Mouse (Mus musculus): ENCODE results near the gene Nmt1. TPM values are rescaled to one million over a fixed set of nuclear protein-coding genes. Genes with fewer than 3 reads are reported as not detected.

Gene Nmt1
- total RNA-seq (2021): 10 to 100 TPM; 42.8 to 44.0 TPM
- long read RNA-seq, experiment 1, full-length matches to known transcripts: 42 of 59 reads
- long read RNA-seq, experiment 1, partial matches to known transcripts: 13 of 59 reads
- long read RNA-seq, experiment 1, other reads (novel, unspliced or antisense): 4 of 59 reads
- long read RNA-seq, experiment 2, full-length matches to known transcripts: 56 of 74 reads
- long read RNA-seq, experiment 2, partial matches to known transcripts: 6 of 74 reads
- long read RNA-seq, experiment 2, other reads (novel, unspliced or antisense): 12 of 74 reads

DNA sequence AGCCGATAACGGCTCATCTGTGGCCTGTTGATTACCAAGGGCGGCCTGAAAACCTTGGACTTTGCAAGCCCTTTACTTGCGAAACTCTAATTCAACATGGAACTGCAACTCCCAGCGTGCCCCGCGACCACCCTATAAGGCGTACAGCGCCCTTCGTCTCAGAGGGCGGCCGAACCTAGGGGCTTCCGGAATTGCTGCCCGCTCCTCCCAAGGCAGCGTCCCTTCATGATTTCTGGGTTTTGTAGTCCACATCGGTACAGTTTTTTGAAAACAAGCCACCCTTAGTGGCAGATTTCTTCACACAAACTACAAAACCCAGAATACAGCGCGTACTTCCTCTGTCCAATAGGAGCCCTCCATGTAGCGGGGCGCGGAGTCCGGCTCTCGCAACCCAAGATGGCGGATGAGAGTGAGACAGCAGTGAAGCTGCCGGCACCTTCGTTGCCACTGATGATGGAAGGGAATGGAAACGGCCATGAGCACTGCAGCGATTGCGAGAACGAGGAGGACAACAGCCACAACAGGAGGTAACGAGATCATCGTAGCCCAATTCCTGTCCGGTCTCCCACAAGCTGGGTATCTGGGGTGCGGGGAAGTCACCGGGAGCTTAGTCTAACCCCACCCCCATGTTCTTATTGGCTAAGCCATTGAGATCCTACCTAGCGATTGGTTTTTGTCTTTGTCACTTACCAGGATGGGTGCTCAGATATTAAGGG lies at the start of gene Nmt1, which contains the start of gene Dcakd:
Gene Nmt1 (plus strand): TSS at position 15 of the 716 bp plus-strand sequence.
Gene Dcakd (minus strand): TSS at position 158 of the 716 bp plus-strand sequence.
- intact Hi-C loops (cut with DNase I; ENCODE audit: low total_unique reads): no loop called here

GRCm38 (mm10) chr11:102981151-102981890 lies 46.7 kb upstream of the Nmt1 start:
- intact Hi-C loops (cut with DNase I; ENCODE audit: low total_unique reads): no loop called here
- no peak for DNase-seq

More for the DNA sequence above, at the start of gene Nmt1, which contains the start of gene Dcakd:
- DNase-seq: peak; percentile 93

- intact Hi-C loops (cut with DNase I; ENCODE audit: low total_unique reads): no loop called here
- no peak for DNase-seq
These were observed 43.9 kb upstream of the Nmt1 start for GRCm38 (mm10) chr11:102984086-102984485.

DNA sequence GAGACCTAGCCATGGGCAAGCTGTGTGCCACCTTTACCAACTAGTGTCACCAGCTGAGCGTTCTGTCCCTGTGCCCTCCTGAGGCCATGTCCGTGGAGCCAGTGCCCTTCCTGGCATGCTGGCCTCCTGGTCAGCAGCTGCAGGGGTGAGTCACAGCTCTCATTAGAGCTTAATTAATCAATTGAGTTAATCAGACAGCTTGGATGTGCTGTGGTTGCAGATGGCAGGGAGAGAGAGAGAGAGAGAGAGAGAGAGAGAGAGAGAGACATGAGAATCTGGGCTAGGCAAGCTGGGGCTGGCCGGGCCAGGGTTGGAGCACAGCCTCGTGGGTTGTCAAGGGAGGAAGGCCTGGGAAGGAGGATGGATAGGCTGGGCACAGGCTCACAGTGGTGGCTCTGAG lies 43.4 kb upstream of the Nmt1 start:
- intact Hi-C loops (cut with DNase I; ENCODE audit: low total_unique reads): no loop called here
- no peak for DNase-seq

DNA sequence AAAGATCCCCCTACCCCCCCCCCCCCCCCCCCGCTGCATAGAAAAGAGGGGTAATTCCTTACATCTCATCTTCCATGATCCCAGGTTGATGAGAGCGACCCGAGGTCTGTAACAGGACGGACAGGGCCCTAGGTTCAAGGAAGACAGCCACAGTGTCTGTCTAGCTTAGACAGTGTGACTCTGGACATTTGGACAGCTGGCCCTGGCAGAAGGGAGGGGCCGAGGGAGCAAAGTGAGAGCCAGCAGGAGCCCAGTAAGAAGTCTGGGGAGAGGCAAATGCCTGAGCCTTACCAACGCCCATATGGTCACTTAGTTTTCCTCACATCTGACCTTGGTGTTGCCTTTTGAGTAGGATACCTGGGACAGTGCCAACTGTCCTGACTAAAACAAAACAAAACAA lies 42.8 kb upstream of the Nmt1 start:
- no peak for DNase-seq
- intact Hi-C loops (cut with DNase I; ENCODE audit: low total_unique reads): no loop called here

- intact Hi-C loops (cut with DNase I; ENCODE audit: low total_unique reads): loop anchor here (5.0 to 10.0 kb wide), 2 partner anchors 87 to 1535 kb away; partner anchors contain the start of gene Gfap
- DNase-seq: no peak
These were observed 38.3 kb upstream of the Nmt1 start for GRCm38 (mm10) chr11:102989641-102990151.

GRCm38 (mm10) chr11:102990152-102990663 lies 37.8 kb upstream of the Nmt1 start:
- intact Hi-C loops (cut with DNase I; ENCODE audit: low total_unique reads): loop anchor here (5.0 to 10.0 kb wide), 2 partner anchors 88 to 1535 kb away; partner anchors contain the start of gene Gfap
- peak; percentile 51 for DNase-seq

- intact Hi-C loops (cut with DNase I; ENCODE audit: low total_unique reads): loop anchor here (5.0 to 10.0 kb wide), 2 partner anchors 89 to 1537 kb away; partner anchors contain the start of gene Gfap
- no peak for DNase-seq
These were observed 36.3 kb upstream of the Nmt1 start for GRCm38 (mm10) chr11:102991681-102992080.

DNA sequence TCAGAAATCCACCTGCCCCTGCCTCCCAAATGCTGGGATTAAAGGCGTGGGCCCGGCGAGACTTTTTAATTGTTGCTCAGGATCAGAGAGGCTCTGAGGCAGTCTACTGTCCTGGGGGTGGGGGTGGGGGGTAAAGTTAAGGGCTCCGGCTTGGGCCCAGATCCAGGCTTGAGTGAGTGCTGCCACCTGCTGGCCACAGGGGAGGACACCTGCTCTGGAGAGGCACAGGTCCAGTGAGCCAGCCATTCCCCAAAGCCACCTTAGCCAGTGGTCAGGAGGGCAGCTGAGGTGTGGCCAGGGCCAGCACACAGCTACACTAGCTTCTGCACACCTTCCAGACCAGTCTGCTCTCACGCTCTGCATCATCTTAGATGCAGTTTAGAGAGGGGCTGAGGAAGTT lies 35.0 kb upstream of the Nmt1 start:
- intact Hi-C loops (cut with DNase I; ENCODE audit: low total_unique reads): loop anchor here (5.0 to 10.0 kb wide), 2 partner anchors 91 to 1538 kb away; partner anchors contain the start of gene Gfap
- DNase-seq: peak; percentile 75

- intact Hi-C loops (cut with DNase I; ENCODE audit: low total_unique reads): loop anchor here (5.0 to 10.0 kb wide), 2 partner anchors 91 to 1539 kb away; partner anchors contain the start of gene Gfap
- no peak for DNase-seq
These were observed 34.5 kb upstream of the Nmt1 start for GRCm38 (mm10) chr11:102993420-102994029.

- intact Hi-C loops (cut with DNase I; ENCODE audit: low total_unique reads): loop anchor here (5.0 to 10.0 kb wide), 2 partner anchors 93 to 1540 kb away; partner anchors contain the start of gene Gfap
- no peak for DNase-seq
These were observed 33.0 kb upstream of the Nmt1 start for GRCm38 (mm10) chr11:102994952-102995351.

DNA sequence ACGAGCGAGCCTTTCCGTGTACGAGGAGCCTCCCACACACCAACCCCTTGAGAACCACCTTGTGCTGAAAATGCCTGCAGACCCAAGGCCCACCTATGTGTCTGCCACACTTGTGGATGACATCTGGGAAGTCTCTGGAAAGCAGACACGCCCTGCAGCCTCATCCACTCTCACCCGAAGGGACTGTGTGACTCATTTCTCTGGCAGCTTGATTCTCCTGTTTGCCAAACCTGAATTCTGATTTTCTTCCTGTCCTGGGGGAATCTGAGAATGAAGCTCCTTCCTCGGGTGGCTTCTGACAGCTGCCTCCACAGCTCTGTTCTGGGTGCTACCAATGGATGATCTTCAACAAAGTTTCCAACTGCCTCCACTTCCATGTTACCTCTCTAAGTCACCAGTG lies 31.6 kb upstream of the Nmt1 start:
- no peak for DNase-seq
- intact Hi-C loops (cut with DNase I; ENCODE audit: low total_unique reads): loop anchor here (10.0 kb wide), 1 partner anchor 1542 kb away; no protein-coding TSS in a partner anchor

DNA sequence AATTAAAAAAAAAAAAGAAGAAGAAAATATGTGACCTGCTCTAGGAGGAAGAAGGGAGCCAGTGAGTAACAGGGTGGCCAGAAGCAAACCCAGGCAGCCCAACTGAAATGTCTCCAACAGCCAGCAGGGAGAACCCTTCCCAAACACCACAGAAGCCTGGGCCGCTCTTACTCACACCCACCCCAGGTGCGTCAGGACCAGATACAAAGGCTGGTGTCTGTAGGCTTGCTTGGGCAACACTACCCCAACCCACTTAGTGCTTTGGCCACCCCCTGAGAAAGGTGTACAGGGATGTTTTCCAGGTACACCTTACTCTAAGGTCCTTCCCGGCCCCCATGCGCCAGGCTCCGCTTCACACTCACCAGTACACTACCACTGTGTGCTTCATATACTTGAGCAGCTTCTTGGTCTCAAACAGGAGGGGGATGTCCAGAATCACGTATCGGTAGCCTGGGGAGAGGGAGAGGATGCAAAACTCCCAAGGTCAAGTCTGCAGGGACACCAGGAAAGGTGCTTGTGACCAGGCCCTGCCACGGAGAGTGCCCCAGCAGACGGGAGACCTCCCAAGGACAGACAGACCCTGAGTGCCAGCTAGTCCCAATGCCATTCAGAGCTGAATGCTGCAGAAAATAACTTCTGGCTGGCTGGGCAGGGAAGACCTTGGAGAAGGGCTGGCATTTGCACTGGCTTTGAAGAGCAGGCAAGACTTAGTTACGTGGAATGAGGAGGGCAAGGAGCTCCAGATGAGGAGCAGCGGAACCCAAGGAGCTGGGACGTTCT lies 30.8 kb upstream of the Nmt1 start:
- no peak for DNase-seq
- intact Hi-C loops (cut with DNase I; ENCODE audit: low total_unique reads): loop anchor here (10.0 kb wide), 1 partner anchor 1542 kb away; no protein-coding TSS in a partner anchor

DNA sequence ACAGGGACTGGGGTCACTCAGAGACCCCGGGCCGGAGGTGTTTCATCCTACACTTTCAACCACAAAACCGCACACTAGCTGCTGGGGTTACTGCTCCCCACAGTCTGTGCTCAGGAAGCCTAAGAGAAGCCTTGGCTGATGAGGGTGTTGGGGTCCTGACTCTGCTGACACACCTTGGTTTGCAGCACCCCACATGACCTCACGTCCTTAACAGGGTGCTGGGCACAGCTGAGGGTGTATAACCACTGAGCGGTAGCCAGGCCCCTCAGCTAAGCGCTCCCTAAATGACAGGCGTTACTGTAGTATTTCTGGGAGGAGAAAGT lies 29.8 kb upstream of the Nmt1 start:
- DNase-seq: no peak
- intact Hi-C loops (cut with DNase I; ENCODE audit: low total_unique reads): loop anchor here (10.0 kb wide), 1 partner anchor 1543 kb away; no protein-coding TSS in a partner anchor

GRCm38 (mm10) chr11:102998577-102999316 lies 29.2 kb upstream of the Nmt1 start:
- intact Hi-C loops (cut with DNase I; ENCODE audit: low total_unique reads): loop anchor here (10.0 kb wide), 1 partner anchor 1544 kb away; no protein-coding TSS in a partner anchor
- no peak for DNase-seq

GRCm38 (mm10) chr11:102999317-102999970 lies 28.5 kb upstream of the Nmt1 start:
- intact Hi-C loops (cut with DNase I; ENCODE audit: low total_unique reads): loop anchor here (10.0 kb wide), 1 partner anchor 1545 kb away; no protein-coding TSS in a partner anchor

GRCm38 (mm10) chr11:103000111-103000510 lies 27.9 kb upstream of the Nmt1 start:
- no peak for DNase-seq
- intact Hi-C loops (cut with DNase I; ENCODE audit: low total_unique reads): no loop called here

More at GRCm38 (mm10) chr11:102999317-102999970, 28.5 kb upstream of the Nmt1 start:
- DNase-seq: no peak

All from gastrocnemius, postnatal 14 days (tissue).